Comparison of ENCODE assay signal across 8 mouse cellular contexts in genomic region chr8:70538633-70539076, GRCm38 (mm10). TPM values are rescaled to one million over a fixed set of nuclear protein-coding genes. Genes with fewer than 3 reads are reported as not detected.
DNase-seq lines count a peak whose midpoint lies in the region; ATAC-seq lines count a peak whose summit lies in the region.

No protein-coding gene starts in this region.

- peaks cover 15% of the 10 kb centered on the region for H3K4me1 ChIP-seq in hindbrain, embryonic 14.5 days (replicated peaks; ENCODE audit: control insufficient read depth, insufficient read depth, low read length)

- peaks cover 34% of the 10 kb centered on the region for H3K36me3 ChIP-seq in hindbrain, embryonic 14.5 days (replicated peaks; ENCODE audit: control insufficient read depth, insufficient read depth)
- peaks cover 18% of the 10 kb centered on the region; the same call in 1 of the 2 replicates for H3K36me3 ChIP-seq in macrophage (ENCODE audit: inconsistent target)

- H3K27me3 ChIP-seq in hindbrain, embryonic 14.5 days (ENCODE audit: control insufficient read depth, insufficient read depth, low read length) = no peaks in the 10 kb centered on the region

- DNase-seq in R1 (ENCODE audit: low read depth, low spot score) = peak; percentile 98
- peak; percentile 98 to 100 for DNase-seq in cerebellum, postnatal 25 days
- DNase-seq in frontal cortex, postnatal 25 days (ENCODE audit: low spot score in 2 of 2) = peak; percentile 96 to 99
- DNase-seq in hindbrain, embryonic 14.5 days (ENCODE audit: low spot score) = peak; percentile 100
- DNase-seq in left cerebral cortex, adult 18-20 months (ENCODE audit: low spot score in 2 of 2) = peak; percentile 100
- DNase-seq in right cerebral cortex, adult 18-20 months = peak; percentile 99
- peak; percentile 99 for DNase-seq in urinary bladder, postnatal 10 days (ENCODE audit: low spot score)

- peak; percentile 84 for ATAC-seq in hindbrain, embryonic 14.5 days (ENCODE audit: low FRiP score)

- peak overlapping the region; percentile 52 for H3K9ac ChIP-seq in hindbrain, embryonic 14.5 days

- peaks cover 41% of the 10 kb centered on the region for H3K79me2 ChIP-seq in macrophage (ENCODE audit: inconsistent target)

- WGBS in hindbrain, embryonic 14.5 days = 0% methylated on average over 32 of the region's 32 CpGs
- 0% methylated on average over 32 of the region's 32 CpGs for WGBS in macrophage (ENCODE audit: missing documents)

- no peaks in the 10 kb centered on the region for H3K9me3 ChIP-seq in hindbrain, embryonic 14.5 days (ENCODE audit: control insufficient read depth, low read length)

- peak overlapping the region; percentile 88 for H3K27ac ChIP-seq in hindbrain, embryonic 14.5 days
- H3K27ac ChIP-seq in macrophage = peak overlapping the region; percentile 91

- peak overlapping the region; percentile 55 for H3K4me3 ChIP-seq in hindbrain, embryonic 14.5 days (replicated peaks; ENCODE audit: low read length)
- H3K4me3 ChIP-seq in macrophage (ENCODE audit: inconsistent target) = peak overlapping the region; percentile 96

- peak overlapping the region; percentile 93 for H3K4me2 ChIP-seq in hindbrain, embryonic 14.5 days (replicated peaks)

RNA-seq across cellular contexts. Expression of gene Ell, which starts 0.6 kb away (rescaled TPM):
- polyA plus RNA-seq in hindbrain, embryonic 14.5 days (2014; fragmentation: Nextera tagmentation; extraction: Ambion mirVana) = 14.8 and 15.1 TPM in 2 replicates
- 10 to 100 TPM; 19.0 to 21.6 TPM for total RNA-seq in left cerebral cortex, adult 18-20 months (2021)
- total RNA-seq in macrophage (2018; cell fraction: chromatin; rRNA removed) = 10 to 100 TPM in 25 of 26 experiments, 1 to 10 TPM in 1; 10.0 to 82.2 (median 37.5) TPM
- 10 to 100 TPM in 24 of 26 experiments, 1 to 10 TPM in 2; 8.3 to 29.0 (median 18.3) TPM for total RNA-seq in macrophage (2018; cell fraction: cytosol; rRNA removed)
- total RNA-seq in macrophage (2018; cell fraction: nucleus; rRNA removed) = 10 to 100 TPM; 10.8 to 65.2 (median 25.1) TPM
- 18.8 to 33.9 TPM (median 21.7 TPM) in 3 replicates for polyA plus RNA-seq in macrophage (2018)

RNA-seq across cellular contexts. Expression of gene Kxd1, which starts 10.9 kb away (rescaled TPM):
- 45.4 and 46.5 TPM in 2 replicates for polyA plus RNA-seq in hindbrain, embryonic 14.5 days (2014; fragmentation: Nextera tagmentation; extraction: Ambion mirVana)
- 10 to 100 TPM; 44.8 to 46.4 TPM for total RNA-seq in left cerebral cortex, adult 18-20 months (2021)
- 10 to 100 TPM in 24 of 26 experiments, 1 to 10 TPM in 2; 8.3 to 50.5 (median 27.0) TPM for total RNA-seq in macrophage (2018; cell fraction: chromatin; rRNA removed)
- 10 to 100 TPM; 46.2 to 87.2 (median 60.2) TPM for total RNA-seq in macrophage (2018; cell fraction: cytosol; rRNA removed)
- total RNA-seq in macrophage (2018; cell fraction: nucleus; rRNA removed) = 10 to 100 TPM; 15.4 to 47.1 (median 25.6) TPM
- polyA plus RNA-seq in macrophage (2018) = 50.0 to 80.3 TPM (median 65.4 TPM) in 3 replicates

RNA-seq across cellular contexts. Expression of gene Fkbp8, which starts 11.1 kb away (rescaled TPM):
- 328 and 332 TPM in 2 replicates for polyA plus RNA-seq in hindbrain, embryonic 14.5 days (2014; fragmentation: Nextera tagmentation; extraction: Ambion mirVana)
- 100 to 1,000 TPM; 407 to 421 TPM for total RNA-seq in left cerebral cortex, adult 18-20 months (2021)
- total RNA-seq in macrophage (2018; cell fraction: chromatin; rRNA removed) = 100 to 1,000 TPM; 130 to 375 (median 241) TPM
- total RNA-seq in macrophage (2018; cell fraction: cytosol; rRNA removed) = 100 to 1,000 TPM; 162 to 236 (median 198) TPM
- 100 to 1,000 TPM; 137 to 299 (median 210) TPM for total RNA-seq in macrophage (2018; cell fraction: nucleus; rRNA removed)
- polyA plus RNA-seq in macrophage (2018) = 103 to 188 TPM (median 181 TPM) in 3 replicates

RNA-seq across cellular contexts. Expression of gene Uba52, which starts 28.1 kb away (rescaled TPM):
- polyA plus RNA-seq in hindbrain, embryonic 14.5 days (2014; fragmentation: Nextera tagmentation; extraction: Ambion mirVana) = 622 and 778 TPM in 2 replicates
- total RNA-seq in left cerebral cortex, adult 18-20 months (2021) = 100 to 1,000 TPM; 924 to 953 TPM
- total RNA-seq in macrophage (2018; cell fraction: chromatin; rRNA removed) = 100 to 1,000 TPM in 1 of 26 experiments, 10 to 100 TPM in 25; 15.6 to 152 (median 42.1) TPM
- 1,000 to 10,000 TPM in 13 of 26 experiments, 100 to 1,000 TPM in 13; 668 to 1,500 (median 1,029) TPM for total RNA-seq in macrophage (2018; cell fraction: cytosol; rRNA removed)
- 100 to 1,000 TPM in 21 of 26 experiments, 10 to 100 TPM in 5; 73.7 to 183 (median 129) TPM for total RNA-seq in macrophage (2018; cell fraction: nucleus; rRNA removed)
- polyA plus RNA-seq in macrophage (2018) = 907 to 1,116 TPM (median 1,045 TPM) in 3 replicates

RNA-seq across cellular contexts. Expression of gene Rex1bd, which starts 32.1 kb away (rescaled TPM):
- polyA plus RNA-seq in hindbrain, embryonic 14.5 days (2014; fragmentation: Nextera tagmentation; extraction: Ambion mirVana) = 161 and 166 TPM in 2 replicates
- 100 to 1,000 TPM; 118 to 122 TPM for total RNA-seq in left cerebral cortex, adult 18-20 months (2021)
- 10 to 100 TPM in 18 of 26 experiments, 1 to 10 TPM in 8; 4.0 to 44.4 (median 19.7) TPM for total RNA-seq in macrophage (2018; cell fraction: chromatin; rRNA removed)
- 100 to 1,000 TPM in 7 of 26 experiments, 10 to 100 TPM in 19; 62.5 to 111 (median 90.4) TPM for total RNA-seq in macrophage (2018; cell fraction: cytosol; rRNA removed)
- total RNA-seq in macrophage (2018; cell fraction: nucleus; rRNA removed) = 10 to 100 TPM in 25 of 26 experiments, 1 to 10 TPM in 1; 7.9 to 67.7 (median 32.9) TPM
- 37.3 to 87.0 TPM (median 75.4 TPM) in 3 replicates for polyA plus RNA-seq in macrophage (2018)

Comparison
In these comparisons a context has a peak if more than half of its experiments do, and no peak if none do; other contexts are left out.
1. Peak in every context shown above with its lines: DNase-seq, ATAC-seq, H3K4me3 ChIP-seq and H3K27ac ChIP-seq.